Mouse (Mus musculus) MEL (cell line): ENCODE data around the gene Trim56. TPM values are rescaled to one million over a fixed set of nuclear protein-coding genes. Genes with fewer than 3 reads are reported as not detected.
"Not testable (repeated sequence)": the region's sequence is repeated elsewhere in the genome, so short reads cannot be mapped to it uniquely, and the experiment has no call there.

Experiments
- DNase-seq: peaks from one replicate; pipeline ENCODE4 v3.0.0; 2011; ENCODE audit warnings: low read depth, low spot score
- H3K27ac ChIP-seq: 2 replicates; pipeline ENCODE4 v1.5.1; 2012; ENCODE audit warnings: low read depth, mild to moderate bottlenecking, control low read depth, low read length, moderate library complexity; ENCODE audit not compliant: control insufficient read depth
- H3K27me3 ChIP-seq, 2 experiments: fragments of 150-350 bp in 1 of 2; sonication (generic) in 1 of 2; 2 replicates each; pipeline ENCODE4 v1.6.1; 2012; ENCODE audit warnings: low read length in 2 of 2, mild to moderate bottlenecking in 2 of 2, improper control_type of control experiment in 1 of 2, moderate library complexity in 1 of 2; ENCODE audit not compliant: insufficient read depth in 2 of 2, control insufficient read depth in 1 of 2
- H3K36me3 ChIP-seq, 2 experiments: 2 replicates each; pipeline ENCODE4 v1.6.1; 2012 to 2014; ENCODE audit warnings: low read length in 2 of 2, improper control_type of control experiment in 1 of 2, inconsistent platforms in 1 of 2, mild to moderate bottlenecking in 1 of 2; ENCODE audit not compliant: insufficient read depth in 2 of 2, control insufficient read depth in 1 of 2
- H3K4me1 ChIP-seq, 2 experiments: fragments of 150-350 bp in 1 of 2; sonication (generic) in 1 of 2; 2 replicates each; pipeline ENCODE4 v1.6.1; 2012; ENCODE audit warnings: low read length in 2 of 2, improper control_type of control experiment in 1 of 2, mild to moderate bottlenecking in 1 of 2; ENCODE audit not compliant: insufficient read depth in 2 of 2, control insufficient read depth in 1 of 2
- H3K4me3 ChIP-seq, 2 experiments: fragments of 150-350 bp in 1 of 2; sonication (generic) in 1 of 2; 2 replicates each; pipeline ENCODE4 v1.5.1; 2012; ENCODE audit warnings: low read depth in 2 of 2, low read length in 2 of 2, mild to moderate bottlenecking in 2 of 2, moderate library complexity in 2 of 2, control low read depth in 1 of 2, improper control_type of control experiment in 1 of 2; ENCODE audit not compliant: control insufficient read depth in 1 of 2, insufficient read depth in 1 of 2
- H3K79me2 ChIP-seq: 2 replicates; pipeline ENCODE4 v1.6.1; 2012; ENCODE audit warnings: mild to moderate bottlenecking, low read length, moderate library complexity; ENCODE audit not compliant: control insufficient read depth, poor library complexity, insufficient read depth
- H3K9ac ChIP-seq: 2 replicates; pipeline ENCODE4 v1.6.1; 2012; ENCODE audit warnings: low read depth, mild to moderate bottlenecking, control low read depth, low read length, moderate library complexity; ENCODE audit not compliant: control insufficient read depth, poor library complexity, severe bottlenecking
- H3K9me3 ChIP-seq: fragments of 150-350 bp; sonication (generic); replicated peaks from 2 replicates; pipeline ENCODE4 v1.6.1; 2012; ENCODE audit warnings: mild to moderate bottlenecking, low read length, improper control_type of control experiment, moderate library complexity; ENCODE audit not compliant: insufficient read depth
- CHD1 ChIP-seq: IDR thresholded peaks from 2 replicates; pipeline ENCODE4 v1.6.1; 2012; ENCODE audit warnings: low read depth, mild to moderate bottlenecking, inconsistent platforms, low read length, improper control_type of control experiment
- ELF1 ChIP-seq: IDR thresholded peaks from 2 replicates; pipeline ENCODE4 v1.6.1; 2014; ENCODE audit warnings: low read depth, mild to moderate bottlenecking, inconsistent platforms, low read length, improper control_type of control experiment, moderate library complexity
- GABPA ChIP-seq: IDR thresholded peaks from 2 replicates; pipeline ENCODE4 v1.6.1; 2012; ENCODE audit warnings: low read depth, mild to moderate bottlenecking, inconsistent platforms, low read length, improper control_type of control experiment, moderate library complexity
- GATA1 ChIP-seq: IDR thresholded peaks from 2 replicates; pipeline ENCODE4 v1.6.1; 2011; ENCODE audit warnings: low read depth, low read length, improper control_type of control experiment
- JUND ChIP-seq: IDR thresholded peaks from 2 replicates; pipeline ENCODE4 v1.6.1; 2011; ENCODE audit warnings: low read depth, mild to moderate bottlenecking, improper control_type of control experiment, low read length
- KAT2A ChIP-seq: conservative IDR thresholded peaks from 2 replicates; pipeline ENCODE4 v1.6.1; 2012; ENCODE audit warnings: low read depth, low read length, improper control_type of control experiment, inconsistent platforms
- NELFE ChIP-seq: IDR thresholded peaks from 2 replicates; pipeline ENCODE4 v1.6.1; 2011; ENCODE audit warnings: low read depth, low read length, improper control_type of control experiment
- RCOR1 ChIP-seq: IDR thresholded peaks from 2 replicates; pipeline ENCODE4 v1.6.1; 2012; ENCODE audit warnings: low read depth, mild to moderate bottlenecking, inconsistent platforms, low read length, improper control_type of control experiment
- USF1 ChIP-seq: IDR thresholded peaks from 2 replicates; pipeline ENCODE4 v1.6.1; 2014; ENCODE audit warnings: low read depth, mild to moderate bottlenecking, inconsistent platforms, low read length, improper control_type of control experiment, moderate library complexity
- ZC3H11A ChIP-seq: IDR thresholded peaks from 2 replicates; pipeline ENCODE4 v1.6.1; 2012; ENCODE audit warnings: low read depth, mild to moderate bottlenecking, inconsistent platforms, low read length, improper control_type of control experiment
- ZKSCAN1 ChIP-seq: IDR thresholded peaks from 2 replicates; pipeline ENCODE4 v1.6.1; 2012; ENCODE audit warnings: low read depth, mild to moderate bottlenecking, inconsistent platforms, low read length, improper control_type of control experiment, moderate library complexity
- polyA plus RNA-seq, 2 experiments: library from polyadenylated mRNA; stranded (reverse) in 1 of 2; unstranded in 1 of 2; fragments of >175 nt in 1 of 2; fragments of >200 nt in 1 of 2; gene quantifications; 2 replicates each; pipeline versions ENCODE4 v1.2.1 to v1.2.4; 2012; ENCODE audit warnings: low replicate concordance in 2 of 2, low read depth in 1 of 2; ENCODE audit not compliant: insufficient read length in 2 of 2, insufficient read depth in 1 of 2, missing spikeins in 1 of 2
- total RNA-seq: library from RNA; depleted of rRNA; stranded (reverse); fragments of 300-350 nt; gene quantifications from 2 replicates; pipeline ENCODE4 v1.2.3, GENCODE M21; 2012

Trim56 gene
- total and polyA plus RNA-seq, 3 experiments, result 21.8 to 75.8 (median 22.8) TPM

- no peak for DNase-seq
- Histone ChIP-seq H3K27ac (no peak overlapping the region), H3K9ac (no peak overlapping the region), H3K27me3 (peaks cover 0 to 2% of the 10 kb centered on the region in 2 experiments; a peak in 2 of 4 replicates), H3K9me3 (no peaks in the 10 kb centered on the region), H3K4me1 (no peaks in the 10 kb centered on the region), H3K36me3 (no peaks in the 10 kb centered on the region), H3K79me2 (no peaks in the 10 kb centered on the region), H3K4me3 (no peak overlapping the region)
- TF ChIP-seq USF1 (no peak), GABPA (no peak), ELF1 (no peak), ZKSCAN1 (no peak)
Measured at GRCm38 (mm10) chr5:137153289-137153688, 37.3 kb upstream of the Trim56 start.

DNA sequence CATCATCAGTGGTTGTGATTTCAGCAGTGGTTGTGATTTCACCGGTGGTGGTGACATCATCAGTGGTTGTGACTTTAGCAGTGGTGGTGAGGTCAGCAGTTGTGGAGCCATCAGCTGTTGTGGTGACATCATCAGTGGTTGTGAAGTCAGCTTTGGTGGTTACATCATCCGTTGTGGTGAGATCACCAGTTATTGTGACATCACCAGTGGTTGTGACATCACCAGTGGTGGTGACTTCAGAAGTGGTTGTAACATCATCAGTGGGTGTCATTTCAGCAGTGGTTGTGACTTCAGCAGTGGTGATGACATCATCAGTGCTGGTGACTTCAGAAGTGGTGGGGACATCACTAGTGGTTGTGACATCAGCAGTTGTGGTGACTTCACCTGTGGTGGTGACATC, 36.6 kb upstream of the Trim56 start:
- Histone ChIP-seq H3K4me3 (no peak overlapping the region), H3K9me3 (no peaks in the 10 kb centered on the region)
- DNase-seq, result no peak

GRCm38 (mm10) chr5:137149272-137149882, 33.4 kb upstream of the Trim56 start, which contains the start of gene Muc3:
Gene Muc3, minus strand, starts transcription at chr5:137149322.
- H3K79me2 ChIP-seq, H3K9me3 ChIP-seq, H3K4me3 ChIP-seq, H3K9ac ChIP-seq, DNase-seq, H3K27me3 ChIP-seq, H3K27ac ChIP-seq, H3K36me3 ChIP-seq, H3K4me1 ChIP-seq: not testable (repeated sequence)

More for the DNA sequence above, 36.6 kb upstream of the Trim56 start:
- Histone ChIP-seq H3K4me1 (no peaks in the 10 kb centered on the region), H3K27ac (no peak overlapping the region)
- TF ChIP-seq ZKSCAN1 (no peak), ZC3H11A (no peak), JUND (no peak), CHD1 (no peak), NELFE (no peak), GATA1 (no peak), GABPA (no peak), ELF1 (no peak), RCOR1 (no peak), KAT2A (no peak)
- TF ChIP-seq, all 39 proteins: peak for 0
- no peaks in the 10 kb centered on the region for H3K36me3 ChIP-seq
- H3K79me2 ChIP-seq, result no peaks in the 10 kb centered on the region
- no peak overlapping the region for H3K9ac ChIP-seq
- peaks cover 0 to 2% of the 10 kb centered on the region in 2 experiments; a peak in 2 of 4 replicates for H3K27me3 ChIP-seq
